Mouse (Mus musculus): ENCODE data around the gene Dusp16. TPM values are rescaled to one million over a fixed set of nuclear protein-coding genes. Genes with fewer than 3 reads are reported as not detected.
A peak's percentile ranks its signal among the peaks of the same experiment; 100 is the strongest.

Gene Dusp16
- polyA plus RNA-seq, 1 experiment, result 0.22 TPM

- H3K9me3 ChIP-seq (ENCODE audit: control insufficient read depth, low read length), result no peaks in the 10 kb centered on the region
- peaks cover 25% of the 10 kb centered on the region for H3K27me3 ChIP-seq (ENCODE audit: control insufficient read depth)
- TF ChIP-seq TAL1 (IDR thresholded peaks at IDR 0.05; ENCODE audit: low read length), result no peak
- no peak for TF ChIP-seq GATA1 (IDR thresholded peaks at IDR 0.05; ENCODE audit: low read length)
- no peaks in the 10 kb centered on the region for H3K36me3 ChIP-seq (ENCODE audit: control insufficient read depth)
- peaks cover 23% of the 10 kb centered on the region for H3K4me1 ChIP-seq (ENCODE audit: control insufficient read depth)
- H3K4me3 ChIP-seq (replicated peaks), result no peak overlapping the region
Observed at GRCm38 (mm10) chr6:134796297-134796696, 3.9 kb upstream of the Dusp16 start.

DNA sequence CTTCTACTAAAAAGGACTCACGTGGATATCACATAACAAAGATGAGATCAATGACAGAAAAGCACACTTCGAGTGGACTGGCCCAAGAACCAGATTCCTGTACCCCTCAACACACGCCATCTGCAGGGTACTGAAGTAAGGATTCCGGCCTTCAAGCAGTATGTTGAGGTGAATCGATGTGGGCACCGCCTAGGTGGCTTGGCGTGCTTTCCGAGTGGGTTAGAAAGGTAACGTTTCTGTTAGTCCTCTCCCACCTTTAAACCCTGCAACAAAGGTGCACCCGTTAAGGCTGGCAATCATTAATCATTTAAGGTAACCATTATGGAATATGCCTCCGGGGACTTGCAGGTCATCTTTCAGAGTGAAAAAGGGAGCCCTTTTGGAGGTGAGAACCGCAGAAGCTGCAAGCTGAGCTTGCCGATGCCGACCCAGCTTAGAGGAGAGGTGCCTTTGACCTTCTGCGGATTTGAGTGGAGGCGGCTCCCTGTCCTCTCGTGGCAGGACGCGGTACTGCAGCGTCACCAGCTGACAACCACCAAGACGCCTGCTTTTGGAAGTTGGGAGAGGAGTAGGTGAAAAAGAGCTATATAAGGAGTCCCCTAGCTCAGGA is 1.6 kb upstream of the Dusp16 start:
- TF ChIP-seq GATA1 (IDR thresholded peaks at IDR 0.05; ENCODE audit: low read length), result no peak
- no peak for TF ChIP-seq TAL1 (IDR thresholded peaks at IDR 0.05; ENCODE audit: low read length)
- no peaks in the 10 kb centered on the region for H3K36me3 ChIP-seq (ENCODE audit: control insufficient read depth)
- peak overlapping the region; percentile 42 for H3K4me3 ChIP-seq (replicated peaks)
- H3K27me3 ChIP-seq (ENCODE audit: control insufficient read depth), result peaks cover 31% of the 10 kb centered on the region
- H3K9me3 ChIP-seq (ENCODE audit: control insufficient read depth, low read length), result no peaks in the 10 kb centered on the region
- H3K4me1 ChIP-seq (ENCODE audit: control insufficient read depth), result peaks cover 27% of the 10 kb centered on the region

GRCm38 (mm10) chr6:134793046-134793806 is 801 bp upstream of the Dusp16 start:
- Histone ChIP-seq H3K9me3 (ENCODE audit: control insufficient read depth, low read length) (no peaks in the 10 kb centered on the region), H3K27me3 (ENCODE audit: control insufficient read depth) (peaks cover 31% of the 10 kb centered on the region), H3K36me3 (ENCODE audit: control insufficient read depth) (no peaks in the 10 kb centered on the region), H3K4me1 (ENCODE audit: control insufficient read depth) (peaks cover 29% of the 10 kb centered on the region), H3K4me3 (replicated peaks) (peak overlapping the region; percentile 83)
- no peak for TF ChIP-seq TAL1 (IDR thresholded peaks at IDR 0.05; ENCODE audit: low read length)
- TF ChIP-seq GATA1 (IDR thresholded peaks at IDR 0.05; ENCODE audit: low read length), result no peak

- Histone ChIP-seq H3K4me1 (ENCODE audit: control insufficient read depth) (peaks cover 36% of the 10 kb centered on the region), H3K4me3 (replicated peaks) (peak overlapping the region; percentile 83), H3K9me3 (ENCODE audit: control insufficient read depth, low read length) (no peaks in the 10 kb centered on the region), H3K36me3 (ENCODE audit: control insufficient read depth) (no peaks in the 10 kb centered on the region; the same call in 1 of the 2 replicates), H3K27me3 (ENCODE audit: control insufficient read depth) (peaks cover 31% of the 10 kb centered on the region)
- TF ChIP-seq TAL1 (IDR thresholded peaks at IDR 0.05; ENCODE audit: low read length) (no peak), GATA1 (IDR thresholded peaks at IDR 0.05; ENCODE audit: low read length) (no peak)
Observed at GRCm38 (mm10) chr6:134791251-134792118, 940 bp downstream of the Dusp16 start.

GRCm38 (mm10) chr6:134789100-134789499 is 3.3 kb downstream of the Dusp16 start:
- Histone ChIP-seq H3K4me1 (ENCODE audit: control insufficient read depth) (peaks cover 35% of the 10 kb centered on the region), H3K4me3 (replicated peaks) (no peak overlapping the region), H3K36me3 (ENCODE audit: control insufficient read depth) (no peaks in the 10 kb centered on the region; the same call in 1 of the 2 replicates), H3K9me3 (ENCODE audit: control insufficient read depth, low read length) (no peaks in the 10 kb centered on the region), H3K27me3 (ENCODE audit: control insufficient read depth) (peaks cover 30% of the 10 kb centered on the region)
- TF ChIP-seq TAL1 (IDR thresholded peaks at IDR 0.05; ENCODE audit: low read length), result no peak

DNA sequence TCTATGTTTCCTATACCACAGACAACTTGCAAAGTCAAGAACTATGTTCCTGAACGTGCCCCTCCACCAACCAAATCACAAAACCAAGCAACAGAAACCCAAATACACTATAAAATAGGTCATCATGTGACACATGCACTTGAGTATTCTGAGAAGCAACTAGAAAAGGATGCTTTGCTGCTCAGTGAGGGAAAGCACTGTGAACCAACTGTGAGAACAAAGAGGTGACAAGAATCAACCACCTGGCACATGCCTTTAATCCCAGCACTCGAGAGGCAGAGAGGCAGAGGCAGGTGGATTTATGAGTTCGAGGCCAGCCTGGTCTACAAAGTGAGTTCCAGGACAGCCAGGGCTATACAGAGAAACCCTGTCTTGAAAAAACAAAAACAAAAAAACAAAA is 6.0 kb downstream of the Dusp16 start:
- peaks cover 28% of the 10 kb centered on the region for H3K4me1 ChIP-seq (ENCODE audit: control insufficient read depth)
- H3K36me3 ChIP-seq (ENCODE audit: control insufficient read depth), result no peaks in the 10 kb centered on the region; the same call in 1 of the 2 replicates
- TF ChIP-seq TAL1 (IDR thresholded peaks at IDR 0.05; ENCODE audit: low read length) (no peak), GATA1 (IDR thresholded peaks at IDR 0.05; ENCODE audit: low read length) (no peak)
- no peaks in the 10 kb centered on the region for H3K9me3 ChIP-seq (ENCODE audit: control insufficient read depth, low read length)
- peaks cover 7% of the 10 kb centered on the region for H3K27me3 ChIP-seq (ENCODE audit: control insufficient read depth)
- H3K4me3 ChIP-seq (replicated peaks), result no peak overlapping the region

- Histone ChIP-seq H3K27me3 (ENCODE audit: control insufficient read depth) (no peaks in the 10 kb centered on the region), H3K9me3 (ENCODE audit: control insufficient read depth, low read length) (no peaks in the 10 kb centered on the region), H3K4me1 (ENCODE audit: control insufficient read depth) (peaks cover 32% of the 10 kb centered on the region), H3K4me3 (replicated peaks) (no peak overlapping the region), H3K36me3 (ENCODE audit: control insufficient read depth) (no peaks in the 10 kb centered on the region; the same call in 1 of the 2 replicates)
- TF ChIP-seq TAL1 (IDR thresholded peaks at IDR 0.05; ENCODE audit: low read length) (no peak), GATA1 (IDR thresholded peaks at IDR 0.05; ENCODE audit: low read length) (no peak)
Observed at GRCm38 (mm10) chr6:134782900-134783299, 9.5 kb downstream of the Dusp16 start.

DNA sequence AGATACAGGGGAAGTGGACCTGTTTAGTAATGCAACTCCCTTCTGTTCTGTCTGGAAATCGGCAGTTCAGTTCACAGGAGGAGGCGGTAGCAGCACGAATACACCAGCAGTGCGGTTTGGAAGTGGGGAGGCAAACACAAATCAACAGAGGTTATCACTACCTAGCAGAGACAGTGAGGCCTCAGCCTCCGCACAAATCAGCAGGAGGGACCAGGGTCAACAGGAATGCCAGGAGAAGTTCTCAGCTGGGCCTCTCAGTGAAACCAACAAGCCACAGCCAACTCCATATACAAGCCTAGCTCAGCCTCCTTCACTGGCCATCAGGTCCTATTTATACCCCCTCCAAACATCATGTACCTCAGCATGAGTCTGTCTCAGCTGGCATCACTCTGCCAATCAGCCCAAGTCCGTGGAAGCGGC is 10.9 kb downstream of the Dusp16 start:
- Histone ChIP-seq H3K4me3 (replicated peaks) (peak overlapping the region; percentile 51), H3K9me3 (ENCODE audit: control insufficient read depth, low read length) (no peaks in the 10 kb centered on the region), H3K36me3 (ENCODE audit: control insufficient read depth) (no peaks in the 10 kb centered on the region), H3K27me3 (ENCODE audit: control insufficient read depth) (no peaks in the 10 kb centered on the region), H3K4me1 (ENCODE audit: control insufficient read depth) (peaks cover 32% of the 10 kb centered on the region)
- TF ChIP-seq GATA1 (IDR thresholded peaks at IDR 0.05; ENCODE audit: low read length) (no peak), TAL1 (IDR thresholded peaks at IDR 0.05; ENCODE audit: low read length) (no peak)

DNA sequence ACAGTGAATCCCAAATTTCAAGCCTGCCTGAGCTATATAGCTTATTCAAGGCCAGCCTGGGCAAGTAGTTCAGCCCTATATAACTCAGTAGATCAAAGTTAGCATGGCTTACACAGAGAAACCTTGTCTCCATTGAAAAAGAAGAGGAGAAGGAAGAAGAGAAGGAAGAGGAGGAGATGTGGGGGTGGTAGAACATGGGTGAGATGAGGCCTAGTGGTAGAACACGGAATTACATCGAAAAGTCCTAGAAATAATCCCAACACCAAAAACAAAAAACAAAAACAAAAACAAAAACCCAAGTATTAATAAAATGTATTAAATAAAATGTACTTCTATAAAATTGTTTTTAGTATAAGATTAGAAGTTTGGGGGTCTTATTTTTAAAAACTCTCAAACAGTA is 12.4 kb downstream of the Dusp16 start:
- Histone ChIP-seq H3K4me3 (replicated peaks) (no peak overlapping the region), H3K27me3 (ENCODE audit: control insufficient read depth) (no peaks in the 10 kb centered on the region), H3K9me3 (ENCODE audit: control insufficient read depth, low read length) (no peaks in the 10 kb centered on the region), H3K4me1 (ENCODE audit: control insufficient read depth) (peaks cover 35% of the 10 kb centered on the region), H3K36me3 (ENCODE audit: control insufficient read depth) (no peaks in the 10 kb centered on the region)
- no peak for TF ChIP-seq TAL1 (IDR thresholded peaks at IDR 0.05; ENCODE audit: low read length)
- TF ChIP-seq GATA1 (IDR thresholded peaks at IDR 0.05; ENCODE audit: low read length), result no peak

All from erythroblast, embryonic 14.5 days (primary cell).